Mouse (Mus musculus) hindbrain, embryonic 11.5 days (tissue): ENCODE measurements around the gene Ahctf1. TPM values are rescaled to one million over a fixed set of nuclear protein-coding genes. Genes with fewer than 3 reads are reported as not detected.
"Not testable (repeated sequence)": the region's sequence is repeated elsewhere in the genome, so short reads cannot be mapped to it uniquely, and the experiment has no call there.

Source experiments
- ATAC-seq: fragments of 200-750 bp; cut with Nextera tagmentation; 2 replicates; pipeline ENCODE4 v1.8.0; 2017; ENCODE audit warnings: mild to moderate bottlenecking, moderate TSS enrichment, moderate library complexity; ENCODE audit not compliant: low FRiP score
- DNase-seq: peaks from one replicate; pipeline ENCODE4 v3.0.0-alpha.2; 2015; ENCODE audit warnings: low spot score
- H3K27ac ChIP-seq: fragments of 300-500 bp; sonication (generic); 2 replicates; pipeline ENCODE4 v1.5.1; 2014; ENCODE audit warnings: mild to moderate bottlenecking, low read depth, low read length
- H3K27me3 ChIP-seq: fragments of 300-500 bp; sonication (generic); 2 replicates; pipeline ENCODE4 v1.6.1; 2014; ENCODE audit warnings: mild to moderate bottlenecking, low read length, moderate library complexity, mixed read lengths; ENCODE audit not compliant: control insufficient read depth, insufficient read depth
- H3K36me3 ChIP-seq: fragments of 300-500 bp; sonication (generic); 2 replicates; pipeline ENCODE4 v1.6.1; 2014; ENCODE audit warnings: mild to moderate bottlenecking, low read length, moderate library complexity, mixed read lengths; ENCODE audit not compliant: control insufficient read depth, insufficient read depth
- H3K4me1 ChIP-seq: fragments of 300-500 bp; sonication (generic); replicated peaks from 2 replicates; pipeline ENCODE4 v1.6.1; 2014; ENCODE audit warnings: low read length, mixed read lengths; ENCODE audit not compliant: control insufficient read depth, insufficient read depth
- H3K4me2 ChIP-seq: fragments of 300-500 bp; sonication (generic); replicated peaks from 2 replicates; pipeline ENCODE4 v1.6.1; 2014; ENCODE audit warnings: mild to moderate bottlenecking, low read depth, low read length
- H3K4me3 ChIP-seq: fragments of 300-500 bp; sonication (generic); 2 replicates; pipeline ENCODE4 v1.5.1; 2014; ENCODE audit warnings: low read depth, low read length
- H3K9ac ChIP-seq: fragments of 300-500 bp; sonication (generic); 2 replicates; pipeline ENCODE4 v1.6.1; 2014; ENCODE audit warnings: low read depth, low read length
- H3K9me3 ChIP-seq: fragments of 300-500 bp; sonication (generic); 2 replicates; pipeline ENCODE4 v1.6.1; 2016; ENCODE audit warnings: low read length; ENCODE audit not compliant: control insufficient read depth
- WGBS: fragments of 180-500 bp; shearing (Covaris S2); extraction: QIAGEN DNeasy Blood & Tissue Kit; methylation state at CpG from one replicate; pipeline ENCODE4 v1.1.7; 2014; 5-methylcytosine and 5-hydroxymethylcytosine counted together
- polyA plus RNA-seq: library from polyadenylated mRNA; unstranded; fragments of >200 nt; fragmentation: Nextera tagmentation; extraction: Ambion mirVana; gene quantifications from 2 replicates; pipeline ENCODE4 v1.2.1, GENCODE M21; 2014

Gene Ahctf1
- polyA plus RNA-seq, 1 experiment from 2014 or later = 40.2 TPM

DNA sequence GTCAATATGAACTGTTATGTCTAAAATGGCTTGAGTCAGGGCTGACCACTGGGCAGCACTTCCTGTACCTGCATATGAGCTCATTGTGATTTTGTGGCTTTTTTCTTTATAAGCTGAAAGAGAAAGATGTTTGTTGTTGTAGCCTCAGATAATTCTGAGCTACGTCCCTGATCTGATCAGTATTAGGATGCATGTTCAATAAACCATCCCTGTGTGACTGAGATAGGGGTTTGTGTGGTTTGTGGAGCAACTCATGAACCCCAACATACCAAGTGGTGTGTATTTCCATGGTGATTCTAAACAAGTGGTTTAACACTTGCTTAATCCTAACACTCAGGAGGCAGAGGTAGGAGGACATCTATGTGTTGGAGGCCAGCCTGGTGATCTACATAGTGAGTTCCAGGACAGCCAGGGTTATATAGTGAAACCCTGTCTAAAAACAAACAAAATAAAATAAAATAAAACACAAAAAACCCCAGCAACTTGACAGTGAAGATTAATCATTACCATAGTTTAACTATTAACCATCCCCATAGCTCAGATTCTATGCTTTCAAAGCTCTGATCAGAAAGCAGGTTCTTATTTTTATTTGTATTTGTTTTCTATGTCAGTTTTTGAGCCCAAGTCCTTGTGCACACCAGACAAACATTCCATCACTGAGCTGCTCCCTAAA, 32.4 kb upstream of the Ahctf1 start:
- H3K27ac ChIP-seq = no peak overlapping the region
- DNase-seq (no peak), ATAC-seq (no peak)
- H3K4me2 ChIP-seq = no peak overlapping the region
- no peak overlapping the region for H3K4me3 ChIP-seq
- no peaks in the 10 kb centered on the region for H3K4me1 ChIP-seq
- no peaks in the 10 kb centered on the region for H3K27me3 ChIP-seq
- H3K36me3 ChIP-seq = no peaks in the 10 kb centered on the region
- no peak overlapping the region for H3K9ac ChIP-seq
- WGBS = 90% methylated on average over 1 of the region's 1 CpGs
- no peaks in the 10 kb centered on the region for H3K9me3 ChIP-seq

DNA sequence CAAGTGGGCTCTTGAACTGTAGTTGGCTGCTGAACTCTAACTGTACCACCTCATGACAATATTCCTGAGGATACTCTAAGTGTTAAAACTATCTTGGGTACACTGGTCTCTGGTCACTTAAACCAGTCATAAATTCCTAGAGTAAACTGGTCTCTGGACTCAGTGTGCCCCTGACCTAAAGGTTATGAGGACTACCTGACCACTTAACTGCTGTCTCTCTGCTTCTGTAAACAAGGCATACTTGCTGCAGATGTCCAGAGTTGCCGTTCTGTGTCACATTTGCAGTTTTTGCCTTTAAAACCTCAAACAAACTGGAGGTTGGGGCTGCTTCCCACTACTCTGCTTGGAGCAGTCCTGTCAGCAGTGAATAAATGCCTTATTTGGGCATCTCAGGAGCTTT, 30.1 kb upstream of the Ahctf1 start:
- no peaks in the 10 kb centered on the region for H3K27me3 ChIP-seq
- no peak overlapping the region for H3K9ac ChIP-seq
- no peak overlapping the region for H3K27ac ChIP-seq
- 81% methylated on average over 1 of the region's 1 CpGs for WGBS
- no peaks in the 10 kb centered on the region for H3K9me3 ChIP-seq
- H3K4me1 ChIP-seq = no peaks in the 10 kb centered on the region
- no peaks in the 10 kb centered on the region for H3K36me3 ChIP-seq
- H3K4me3 ChIP-seq = no peak overlapping the region
- DNase-seq (no peak), ATAC-seq (no peak)
- no peak overlapping the region for H3K4me2 ChIP-seq

DNA sequence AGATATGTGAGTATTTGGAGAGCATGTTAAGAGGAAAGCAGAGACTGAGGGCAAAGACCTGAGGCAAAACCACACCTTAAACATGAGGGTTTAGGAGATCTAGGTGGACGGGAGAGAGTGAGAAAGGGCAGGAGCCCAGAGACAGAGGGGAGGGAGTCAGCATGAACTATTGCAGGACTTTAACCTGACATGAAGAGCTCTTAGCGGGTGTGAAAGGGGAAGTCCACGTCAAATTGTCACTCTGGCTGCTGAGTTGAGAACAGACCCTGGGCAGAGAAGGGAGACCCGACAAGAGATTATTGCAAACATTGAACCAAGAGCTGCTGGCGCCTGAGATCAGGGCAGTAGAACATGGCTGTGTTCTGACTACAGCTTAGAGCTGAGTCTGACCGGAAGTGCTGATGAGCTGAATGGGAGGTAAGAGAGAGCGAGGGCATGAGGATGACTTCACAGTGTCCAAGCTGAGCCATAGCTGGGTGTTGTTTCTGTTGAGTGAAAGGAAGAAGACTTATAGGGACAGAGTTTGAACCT, 29.3 kb upstream of the Ahctf1 start:
- Histone ChIP-seq H3K36me3 (no peaks in the 10 kb centered on the region), H3K4me1 (no peaks in the 10 kb centered on the region), H3K9me3 (no peaks in the 10 kb centered on the region), H3K27ac (no peak overlapping the region), H3K27me3 (no peaks in the 10 kb centered on the region), H3K4me2 (no peak overlapping the region), H3K4me3 (no peak overlapping the region), H3K9ac (no peak overlapping the region)
- DNase-seq (no peak), ATAC-seq (no peak)
- WGBS = 81% methylated on average over 7 of the region's 7 CpGs

DNA sequence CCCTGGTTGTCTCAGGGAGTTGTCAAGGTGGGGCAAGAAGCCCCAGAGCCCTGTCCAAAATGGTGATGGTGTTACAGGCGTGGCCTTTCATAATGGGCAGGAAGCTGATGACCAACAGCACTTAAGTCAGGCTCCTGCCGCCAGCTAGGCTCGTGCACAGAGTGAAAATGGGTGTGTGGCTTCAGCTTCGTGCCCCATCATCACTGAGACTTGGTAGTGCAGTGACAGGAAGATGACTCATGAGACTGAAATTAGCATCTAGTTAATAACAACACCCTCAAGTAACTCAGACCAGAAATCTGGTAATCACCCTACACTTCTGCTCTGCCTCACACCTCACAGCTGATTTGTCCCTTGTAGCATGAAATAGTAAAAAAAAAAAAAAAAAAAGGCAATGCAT, 25.4 kb upstream of the Ahctf1 start:
- ATAC-seq (no peak), DNase-seq (no peak)
- no peak overlapping the region for H3K27ac ChIP-seq
- no peaks in the 10 kb centered on the region for H3K4me1 ChIP-seq
- H3K36me3 ChIP-seq = no peaks in the 10 kb centered on the region
- 88% methylated on average over 4 of the region's 4 CpGs for WGBS
- H3K4me3 ChIP-seq = no peak overlapping the region
- no peak overlapping the region for H3K4me2 ChIP-seq
- no peaks in the 10 kb centered on the region for H3K27me3 ChIP-seq
- H3K9me3 ChIP-seq = no peaks in the 10 kb centered on the region
- no peak overlapping the region for H3K9ac ChIP-seq

DNA sequence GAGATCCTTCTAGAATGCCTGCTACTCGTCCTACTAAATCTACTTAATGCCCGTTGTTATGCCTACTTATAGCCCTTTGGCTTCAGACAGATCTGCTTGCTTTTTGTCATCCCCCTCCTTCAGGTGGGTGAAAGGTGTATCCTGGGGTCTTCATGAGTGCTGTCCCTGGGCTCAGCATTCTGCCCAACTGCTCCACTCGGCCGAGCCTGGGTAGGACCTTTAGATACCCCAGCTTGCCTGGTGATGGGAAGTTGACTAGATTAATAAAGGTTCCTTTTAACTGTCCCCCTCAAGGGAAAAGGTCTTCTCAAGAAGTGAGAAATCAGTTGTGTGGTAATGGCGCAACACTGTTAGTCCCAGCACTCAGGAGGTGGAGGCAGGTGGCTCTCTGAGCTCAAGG, 24.6 kb upstream of the Ahctf1 start:
- no peak for ATAC-seq
- H3K4me3 ChIP-seq = no peak overlapping the region
- no peaks in the 10 kb centered on the region for H3K9me3 ChIP-seq
- no peak overlapping the region for H3K9ac ChIP-seq
- WGBS = 89% methylated on average over 5 of the region's 5 CpGs
- no peak overlapping the region for H3K4me2 ChIP-seq
- H3K4me1 ChIP-seq = no peaks in the 10 kb centered on the region
- H3K36me3 ChIP-seq = no peaks in the 10 kb centered on the region
- no peak for DNase-seq
- H3K27ac ChIP-seq = no peak overlapping the region
- no peaks in the 10 kb centered on the region for H3K27me3 ChIP-seq

DNA sequence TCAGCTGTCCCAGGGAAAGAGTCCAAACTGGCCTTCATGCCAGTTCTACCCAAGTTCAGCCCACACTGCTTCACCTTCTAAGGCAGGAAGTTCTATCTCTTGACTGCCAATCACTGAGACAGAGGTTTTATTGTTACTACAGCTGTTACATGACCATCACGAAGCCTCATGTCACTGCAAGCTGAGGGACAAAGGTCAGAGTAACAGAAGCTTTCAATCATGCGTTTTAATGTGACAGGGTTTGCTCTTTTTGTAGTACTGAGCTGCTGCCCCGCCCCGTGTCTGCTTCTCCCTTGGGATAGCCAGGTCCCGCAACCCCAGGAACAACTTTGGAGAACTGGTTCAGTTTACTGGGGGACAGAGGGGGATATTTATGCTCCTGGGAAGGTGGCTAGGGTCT, 21.1 kb upstream of the Ahctf1 start:
- WGBS = 66% methylated on average over 5 of the region's 5 CpGs
- Histone ChIP-seq H3K4me3 (no peak overlapping the region), H3K27me3 (no peaks in the 10 kb centered on the region), H3K4me2 (no peak overlapping the region), H3K9me3 (no peaks in the 10 kb centered on the region), H3K9ac (no peak overlapping the region), H3K36me3 (no peaks in the 10 kb centered on the region), H3K4me1 (no peaks in the 10 kb centered on the region), H3K27ac (no peak overlapping the region)
- DNase-seq (no peak), ATAC-seq (no peak)

DNA sequence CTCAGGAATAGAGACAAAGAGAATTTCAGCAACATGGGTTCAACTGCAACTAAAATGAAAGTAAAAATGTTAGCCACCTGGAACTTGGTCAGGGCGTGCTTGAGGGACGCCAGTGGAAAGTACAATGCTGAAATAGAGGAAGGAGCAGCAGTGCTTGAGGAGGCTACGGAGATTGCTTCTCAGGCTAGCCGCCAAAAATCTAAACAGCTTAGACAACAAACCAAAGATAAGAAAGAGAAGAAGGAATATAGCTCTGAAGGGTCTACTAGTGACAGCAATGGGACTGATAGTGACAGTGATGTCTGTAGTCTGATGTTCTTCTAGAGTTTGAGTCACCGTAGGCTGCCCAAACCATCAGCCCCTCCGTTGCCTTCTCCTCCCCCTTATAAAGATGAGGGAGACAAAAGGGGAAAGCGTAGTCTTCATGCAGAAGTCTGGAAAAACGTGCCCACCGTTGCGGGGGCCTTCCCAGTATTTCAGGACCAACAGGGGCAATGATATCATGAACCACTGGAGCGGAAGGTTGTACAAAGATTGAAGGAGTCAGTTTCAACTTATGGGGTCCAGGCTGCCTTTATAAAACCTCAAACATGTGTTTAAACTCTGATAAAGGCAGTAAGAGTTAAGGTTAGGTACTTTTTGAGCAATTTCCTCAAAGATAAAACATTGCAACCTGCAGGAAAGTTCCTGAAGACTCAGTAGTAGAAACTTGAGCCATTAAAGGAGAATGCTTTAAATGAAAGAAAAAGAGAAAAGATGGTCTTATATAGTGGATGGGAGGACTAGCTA, 15.2 kb upstream of the Ahctf1 start:
- 92% methylated on average over 11 of the region's 11 CpGs for WGBS

DNA sequence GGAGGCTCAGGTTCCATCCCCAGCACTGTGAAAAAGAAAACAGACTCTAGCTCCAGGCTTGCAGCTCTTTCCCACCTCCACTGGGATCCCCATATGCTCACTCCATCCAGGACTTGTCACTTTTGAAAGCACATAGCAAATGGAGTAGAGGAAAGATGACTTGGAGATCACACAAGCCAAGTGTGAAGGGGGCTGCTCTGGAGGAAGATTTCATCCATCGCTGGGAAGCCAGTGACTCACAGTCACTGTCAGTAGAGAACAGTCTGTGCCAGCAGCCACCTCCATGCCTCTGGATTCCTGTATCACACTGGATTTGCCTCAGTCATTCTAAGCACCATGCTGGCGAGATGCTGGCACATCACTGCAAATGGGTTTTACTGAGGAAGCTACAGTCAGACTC, 11.1 kb upstream of the Ahctf1 start:
- ATAC-seq = no peak
- Histone ChIP-seq H3K4me2 (no peak overlapping the region), H3K9me3 (no peaks in the 10 kb centered on the region), H3K27ac (no peak overlapping the region), H3K4me1 (no peaks in the 10 kb centered on the region), H3K4me3 (no peak overlapping the region), H3K27me3 (no peaks in the 10 kb centered on the region), H3K9ac (no peak overlapping the region), H3K36me3 (no peaks in the 10 kb centered on the region)
- 82% methylated on average over 2 of the region's 2 CpGs for WGBS
- DNase-seq = no peak

More for the DNA sequence above, 15.2 kb upstream of the Ahctf1 start:
- not testable (repeated sequence) for DNase-seq, H3K36me3 ChIP-seq, H3K4me1 ChIP-seq, H3K9ac ChIP-seq, H3K27ac ChIP-seq, H3K9me3 ChIP-seq, H3K27me3 ChIP-seq, ATAC-seq, H3K4me3 ChIP-seq, H3K4me2 ChIP-seq

DNA sequence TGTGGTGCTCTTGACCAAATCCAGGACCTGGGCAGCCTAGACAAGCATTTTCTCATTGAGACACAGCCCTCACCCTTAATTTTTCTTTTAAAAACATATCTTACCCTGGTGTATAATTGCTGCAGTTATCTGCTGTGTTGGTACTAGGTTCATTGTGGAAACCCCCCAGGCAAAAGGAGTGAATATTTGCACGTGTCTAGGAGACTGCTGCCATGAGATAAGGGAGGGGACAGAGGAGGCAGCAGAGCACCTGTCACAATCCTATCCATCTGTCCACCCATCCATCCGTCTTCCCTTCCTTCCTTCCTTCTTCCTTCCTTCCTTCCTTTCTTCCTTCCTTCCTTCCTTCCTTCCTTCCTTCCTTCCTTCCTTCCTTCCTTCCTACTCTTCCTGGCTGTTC, 9.9 kb upstream of the Ahctf1 start:
- DNase-seq (no peak), ATAC-seq (no peak)

More for the DNA sequence above, 9.9 kb upstream of the Ahctf1 start:
- Histone ChIP-seq H3K27me3 (no peaks in the 10 kb centered on the region), H3K4me3 (no peak overlapping the region), H3K27ac (no peak overlapping the region), H3K36me3 (no peaks in the 10 kb centered on the region), H3K4me2 (no peak overlapping the region), H3K4me1 (no peaks in the 10 kb centered on the region), H3K9ac (no peak overlapping the region), H3K9me3 (no peaks in the 10 kb centered on the region)
- WGBS = 76% methylated on average over 2 of the region's 2 CpGs
